Mouse (Mus musculus): ENCODE results near the gene Pla2g4f.

Pla2g4f gene

GRCm38 (mm10) chr2:120313976-120314375 is at the start of gene Pla2g4f:
Gene Pla2g4f (minus strand): TSS chr2:120314165.
- no peak for DNase-seq (ENCODE audit: low spot score)

- no peak for DNase-seq (ENCODE audit: low spot score)
These were observed 46.5 kb upstream of the Pla2g4f start for GRCm38 (mm10) chr2:120360425-120360824.

- DNase-seq (ENCODE audit: low spot score) = peak; percentile 94
These were observed 39.0 kb upstream of the Pla2g4f start, which contains the start of gene Vps39 for GRCm38 (mm10) chr2:120352682-120353646. Gene Vps39 (minus strand): TSS chr2:120353137.

GRCm38 (mm10) chr2:120351321-120351720 is 37.4 kb upstream of the Pla2g4f start:
- no peak for DNase-seq (ENCODE audit: low spot score)

GRCm38 (mm10) chr2:120348120-120348519 is 34.2 kb upstream of the Pla2g4f start:
- no peak for DNase-seq (ENCODE audit: low spot score)

GRCm38 (mm10) chr2:120341741-120342140 is 27.8 kb upstream of the Pla2g4f start:
- no peak for DNase-seq (ENCODE audit: low spot score)

GRCm38 (mm10) chr2:120337886-120338285 is 23.9 kb upstream of the Pla2g4f start:
- DNase-seq (ENCODE audit: low spot score) = peak; percentile 4

GRCm38 (mm10) chr2:120331575-120331974 is 17.6 kb upstream of the Pla2g4f start:
- no peak for DNase-seq (ENCODE audit: low spot score)

GRCm38 (mm10) chr2:120315077-120315476 is 1.1 kb upstream of the Pla2g4f start:
- no peak for DNase-seq (ENCODE audit: low spot score)

- no peak for DNase-seq (ENCODE audit: low spot score)
These were observed 522 bp upstream of the Pla2g4f start for GRCm38 (mm10) chr2:120314487-120314886.

- no peak for DNase-seq (ENCODE audit: low spot score)
These were observed 1.6 kb downstream of the Pla2g4f start for GRCm38 (mm10) chr2:120312276-120312825.

GRCm38 (mm10) chr2:120304113-120304512 is 9.9 kb downstream of the Pla2g4f start:
- no peak for DNase-seq (ENCODE audit: low spot score)

- no peak for DNase-seq (ENCODE audit: low spot score)
These were observed 12.9 kb downstream of the Pla2g4f start for GRCm38 (mm10) chr2:120301076-120301475.

- DNase-seq (ENCODE audit: low spot score) = no peak
These were observed 14.1 kb downstream of the Pla2g4f start for GRCm38 (mm10) chr2:120299866-120300265.

- no peak for DNase-seq (ENCODE audit: low spot score)
These were observed 17.8 kb downstream of the Pla2g4f start for GRCm38 (mm10) chr2:120296160-120296559.

GRCm38 (mm10) chr2:120291471-120292078 is 22.4 kb downstream of the Pla2g4f start:
- no peak for DNase-seq (ENCODE audit: low spot score)

- DNase-seq (ENCODE audit: low spot score) = no peak
These were observed 25.0 kb downstream of the Pla2g4f start, which contains the start of gene Pla2g4d for GRCm38 (mm10) chr2:120288995-120289394. Gene Pla2g4d (minus strand): TSS chr2:120289197.

GRCm38 (mm10) chr2:120288401-120288800 is 25.6 kb downstream of the Pla2g4f start:
- no peak for DNase-seq (ENCODE audit: low spot score)

GRCm38 (mm10) chr2:120285639-120286038 is 28.3 kb downstream of the Pla2g4f start:
- no peak for DNase-seq (ENCODE audit: low spot score)

GRCm38 (mm10) chr2:120284705-120285104 is 29.3 kb downstream of the Pla2g4f start:
- DNase-seq (ENCODE audit: low spot score) = no peak

- DNase-seq (ENCODE audit: low spot score) = no peak
These were observed 29.9 kb downstream of the Pla2g4f start for GRCm38 (mm10) chr2:120284094-120284493.

GRCm38 (mm10) chr2:120283550-120283949 is 30.4 kb downstream of the Pla2g4f start:
- DNase-seq (ENCODE audit: low spot score) = no peak

GRCm38 (mm10) chr2:120281221-120281620 is 32.7 kb downstream of the Pla2g4f start:
- DNase-seq (ENCODE audit: low spot score) = no peak
